Mouse (Mus musculus) lung, embryonic 16.5 days (tissue): ENCODE results near the gene Cdc37l1. TPM values are rescaled to one million over a fixed set of nuclear protein-coding genes. Genes with fewer than 3 reads are reported as not detected.

Experiments used
- ATAC-seq: fragments of 200-750 bp; cut with Nextera tagmentation; 2 replicates; pipeline ENCODE4 v1.8.0; 2017; ENCODE audit warnings: low read depth, mild to moderate bottlenecking, moderate library complexity
- H3K27ac ChIP-seq: fragments of 300-500 bp; sonication (generic); 2 replicates; pipeline ENCODE4 v1.5.1; 2014; ENCODE audit warnings: mild to moderate bottlenecking, control low read depth, low read length
- H3K27me3 ChIP-seq: fragments of 300-500 bp; sonication (generic); 2 replicates; pipeline ENCODE4 v1.6.1; 2014; ENCODE audit warnings: low read depth, low read length, mixed read lengths; ENCODE audit not compliant: control insufficient read depth, insufficient read depth
- H3K36me3 ChIP-seq: fragments of 300-500 bp; sonication (generic); 2 replicates; pipeline ENCODE4 v1.6.1; 2014; ENCODE audit warnings: low read length; ENCODE audit not compliant: control insufficient read depth, insufficient read depth
- H3K4me1 ChIP-seq: fragments of 300-500 bp; sonication (generic); replicated peaks from 2 replicates; pipeline ENCODE4 v1.6.1; 2014; ENCODE audit warnings: low read length, mixed read lengths; ENCODE audit not compliant: control insufficient read depth, insufficient read depth
- H3K4me2 ChIP-seq: fragments of 300-500 bp; sonication (generic); 2 replicates; pipeline ENCODE4 v1.6.1; 2014; ENCODE audit warnings: low read depth, low read length, control low read depth
- H3K4me3 ChIP-seq: fragments of 300-500 bp; sonication (generic); 2 replicates; pipeline ENCODE4 v1.5.1; 2014; ENCODE audit warnings: mild to moderate bottlenecking, low read length, control low read depth
- H3K9ac ChIP-seq: fragments of 300-500 bp; sonication (generic); 2 replicates; pipeline ENCODE4 v1.6.1; 2014; ENCODE audit warnings: low read length, control low read depth
- H3K9me3 ChIP-seq: fragments of 300-500 bp; sonication (generic); 2 replicates; pipeline ENCODE4 v1.6.1; 2016; ENCODE audit warnings: low read length; ENCODE audit not compliant: control insufficient read depth
- WGBS: fragments of 180-500 bp; shearing (Covaris S2); extraction: QIAGEN DNeasy Blood & Tissue Kit; methylation state at CpG from one replicate; pipeline ENCODE4 v1.1.7; 2014; 5-methylcytosine and 5-hydroxymethylcytosine counted together
- polyA plus RNA-seq: library from polyadenylated mRNA; unstranded; fragments of >200 nt; fragmentation: Nextera tagmentation; extraction: Ambion mirVana; gene quantifications from 2 replicates; pipeline ENCODE4 v1.2.1, GENCODE M21; 2015

Gene Cdc37l1
- polyA plus RNA-seq, 1 experiment from 2014 or later, result 37.2 TPM

GRCm38 (mm10) chr19:29016204-29016765, 26.1 kb downstream of the Cdc37l1 start:
- H3K27me3 ChIP-seq, result no peaks in the 10 kb centered on the region
- no peak overlapping the region for H3K4me3 ChIP-seq
- peaks cover 28% of the 10 kb centered on the region for H3K36me3 ChIP-seq
- no peaks in the 10 kb centered on the region for H3K9me3 ChIP-seq
- 74% methylated on average over 5 of the region's 5 CpGs for WGBS
- no peaks in the 10 kb centered on the region for H3K4me1 ChIP-seq
- no peak for ATAC-seq
- no peak overlapping the region for H3K27ac ChIP-seq
- H3K9ac ChIP-seq, result no peak overlapping the region
- H3K4me2 ChIP-seq, result no peak overlapping the region

GRCm38 (mm10) chr19:29016786-29017185, 26.6 kb downstream of the Cdc37l1 start:
- no peak overlapping the region for H3K4me3 ChIP-seq
- no peak overlapping the region for H3K4me2 ChIP-seq
- no peak overlapping the region for H3K9ac ChIP-seq
- no peaks in the 10 kb centered on the region for H3K9me3 ChIP-seq
- no peak for ATAC-seq
- no peaks in the 10 kb centered on the region for H3K27me3 ChIP-seq
- no peaks in the 10 kb centered on the region for H3K4me1 ChIP-seq
- no peak overlapping the region for H3K27ac ChIP-seq
- WGBS, result 60% methylated on average over 5 of the region's 5 CpGs
- H3K36me3 ChIP-seq, result peaks cover 32% of the 10 kb centered on the region

GRCm38 (mm10) chr19:29019647-29020046, 29.5 kb downstream of the Cdc37l1 start:
- H3K36me3 ChIP-seq, result peaks cover 33% of the 10 kb centered on the region
- no peak overlapping the region for H3K9ac ChIP-seq
- ATAC-seq, result no peak

GRCm38 (mm10) chr19:29021754-29022345, 31.7 kb downstream of the Cdc37l1 start:
- Histone ChIP-seq H3K36me3 (peaks cover 42% of the 10 kb centered on the region), H3K4me3 (no peak overlapping the region), H3K27ac (no peak overlapping the region), H3K9ac (no peak overlapping the region), H3K9me3 (no peaks in the 10 kb centered on the region), H3K4me2 (no peak overlapping the region), H3K4me1 (peaks cover 7% of the 10 kb centered on the region), H3K27me3 (no peaks in the 10 kb centered on the region)
- ATAC-seq, result no peak
- WGBS, result 91% methylated on average over 7 of the region's 7 CpGs

More at GRCm38 (mm10) chr19:29019647-29020046, 29.5 kb downstream of the Cdc37l1 start:
- Histone ChIP-seq H3K27me3 (no peaks in the 10 kb centered on the region), H3K4me3 (no peak overlapping the region), H3K9me3 (no peaks in the 10 kb centered on the region), H3K4me1 (peaks cover 6% of the 10 kb centered on the region), H3K27ac (no peak overlapping the region), H3K4me2 (no peak overlapping the region)
- WGBS, result 85% methylated on average over 3 of the region's 3 CpGs

- Histone ChIP-seq H3K9ac (no peak overlapping the region), H3K9me3 (no peaks in the 10 kb centered on the region), H3K27ac (peak overlapping the region; percentile 25), H3K4me3 (no peak overlapping the region), H3K27me3 (no peaks in the 10 kb centered on the region), H3K4me2 (no peak overlapping the region), H3K36me3 (peaks cover 32% of the 10 kb centered on the region), H3K4me1 (peaks cover 9% of the 10 kb centered on the region)
- 48% methylated on average over 11 of the region's 11 CpGs for WGBS
- peak; percentile 88 for ATAC-seq
Observed at GRCm38 (mm10) chr19:29024391-29024947, 34.3 kb downstream of the Cdc37l1 start.

- Histone ChIP-seq H3K27ac (no peak overlapping the region), H3K9ac (no peak overlapping the region), H3K27me3 (no peaks in the 10 kb centered on the region), H3K9me3 (no peaks in the 10 kb centered on the region), H3K4me2 (no peak overlapping the region), H3K4me1 (0 out of 2 replicates have a peak, but pooled peaks cover 2% of the 10 kb centered on the region), H3K36me3 (peaks cover 7% of the 10 kb centered on the region), H3K4me3 (no peak overlapping the region)
- WGBS, result 83% methylated on average over 3 of the region's 3 CpGs
- no peak for ATAC-seq
Observed at GRCm38 (mm10) chr19:29031788-29032187, 41.6 kb downstream of the Cdc37l1 start.

- H3K4me1 ChIP-seq, result no peaks in the 10 kb centered on the region
- no peak overlapping the region for H3K4me2 ChIP-seq
- no peak for ATAC-seq
- H3K9ac ChIP-seq, result no peak overlapping the region
- H3K27ac ChIP-seq, result no peak overlapping the region
- no peaks in the 10 kb centered on the region for H3K27me3 ChIP-seq
- peaks cover 10% of the 10 kb centered on the region for H3K36me3 ChIP-seq
- H3K4me3 ChIP-seq, result no peak overlapping the region
- H3K9me3 ChIP-seq, result no peaks in the 10 kb centered on the region
Observed at GRCm38 (mm10) chr19:29032662-29033061, 42.5 kb downstream of the Cdc37l1 start.

GRCm38 (mm10) chr19:29037026-29037425, 46.9 kb downstream of the Cdc37l1 start:
- no peaks in the 10 kb centered on the region for H3K9me3 ChIP-seq
- H3K36me3 ChIP-seq, result peaks cover 9% of the 10 kb centered on the region
- no peak overlapping the region for H3K4me3 ChIP-seq
- H3K4me2 ChIP-seq, result no peak overlapping the region
- H3K27ac ChIP-seq, result no peak overlapping the region
- H3K27me3 ChIP-seq, result no peaks in the 10 kb centered on the region
- no peak for ATAC-seq
- H3K9ac ChIP-seq, result no peak overlapping the region
- H3K4me1 ChIP-seq, result no peaks in the 10 kb centered on the region
- WGBS, result 86% methylated on average over 5 of the region's 5 CpGs

GRCm38 (mm10) chr19:29037541-29037940, 47.4 kb downstream of the Cdc37l1 start:
- Histone ChIP-seq H3K27ac (no peak overlapping the region), H3K27me3 (no peaks in the 10 kb centered on the region), H3K4me2 (no peak overlapping the region), H3K9ac (no peak overlapping the region), H3K36me3 (peaks cover 9% of the 10 kb centered on the region), H3K9me3 (no peaks in the 10 kb centered on the region), H3K4me3 (no peak overlapping the region), H3K4me1 (no peaks in the 10 kb centered on the region)
- WGBS, result 82% methylated on average over 10 of the region's 10 CpGs
- ATAC-seq, result no peak
